Mouse (Mus musculus): ENCODE data around the gene Cdk6. TPM values are rescaled to one million over a fixed set of nuclear protein-coding genes. Genes with fewer than 3 reads are reported as not detected.

The Cdk6 gene
- total and polyA plus RNA-seq, 2 experiments from 2014 or later = 9.4 to 19.8 TPM

- Histone ChIP-seq H3K36me3 (ENCODE audit: insufficient read depth) (no peaks in the 10 kb centered on the region), H3K4me1 (ENCODE audit: insufficient read depth) (no peaks in the 10 kb centered on the region), H3K27me3 (ENCODE audit: insufficient read depth, low read length) (no peaks in the 10 kb centered on the region), H3K9me3 (ENCODE audit: low read length) (no peaks in the 10 kb centered on the region), H3K4me2 (ENCODE audit: low read depth) (no peak overlapping the region), H3K27ac (ENCODE audit: low read depth, low read length) (no peak overlapping the region), H3K9ac (no peak overlapping the region), H3K4me3 (ENCODE audit: low read depth, low read length) (no peak overlapping the region)
- ATAC-seq (no peak), DNase-seq (no peak)
- TF ChIP-seq CTCF (IDR thresholded peaks at IDR 0.05; ENCODE audit: low read depth) = no peak
- WGBS = 96% methylated on average over 13 of the region's 13 CpGs
These were observed 151.7 kb downstream of the Cdk6 start for GRCm38 (mm10) chr5:3492776-3493636.

- no peak for ATAC-seq
- H3K9ac ChIP-seq = no peak overlapping the region
- no peak for TF ChIP-seq CTCF (IDR thresholded peaks at IDR 0.05; ENCODE audit: low read depth)
These were observed 152.7 kb downstream of the Cdk6 start for GRCm38 (mm10) chr5:3493968-3494367.

GRCm38 (mm10) chr5:3494452-3495187 is 153.3 kb downstream of the Cdk6 start:
- Histone ChIP-seq H3K9me3 (ENCODE audit: low read length) (no peaks in the 10 kb centered on the region), H3K27ac (ENCODE audit: low read depth, low read length) (no peak overlapping the region), H3K4me3 (ENCODE audit: low read depth, low read length) (no peak overlapping the region), H3K36me3 (ENCODE audit: insufficient read depth) (no peaks in the 10 kb centered on the region), H3K9ac (no peak overlapping the region), H3K4me1 (ENCODE audit: insufficient read depth) (no peaks in the 10 kb centered on the region), H3K4me2 (ENCODE audit: low read depth) (no peak overlapping the region), H3K27me3 (ENCODE audit: insufficient read depth, low read length) (no peaks in the 10 kb centered on the region)
- ATAC-seq = no peak
- TF ChIP-seq CTCF (IDR thresholded peaks at IDR 0.05; ENCODE audit: low read depth) = no peak
- DNase-seq = no peak
- 89% methylated on average over 8 of the region's 8 CpGs for WGBS

More at GRCm38 (mm10) chr5:3493968-3494367, 152.7 kb downstream of the Cdk6 start:
- no peaks in the 10 kb centered on the region for H3K36me3 ChIP-seq (ENCODE audit: insufficient read depth)
- H3K4me3 ChIP-seq (ENCODE audit: low read depth, low read length) = no peak overlapping the region
- no peak overlapping the region for H3K4me2 ChIP-seq (ENCODE audit: low read depth)
- no peaks in the 10 kb centered on the region for H3K9me3 ChIP-seq (ENCODE audit: low read length)
- no peak for DNase-seq
- H3K4me1 ChIP-seq (ENCODE audit: insufficient read depth) = no peaks in the 10 kb centered on the region
- no peaks in the 10 kb centered on the region for H3K27me3 ChIP-seq (ENCODE audit: insufficient read depth, low read length)
- no peak overlapping the region for H3K27ac ChIP-seq (ENCODE audit: low read depth, low read length)
- 91% methylated on average over 9 of the region's 9 CpGs for WGBS

- Histone ChIP-seq H3K36me3 (ENCODE audit: insufficient read depth) (no peaks in the 10 kb centered on the region), H3K27me3 (ENCODE audit: insufficient read depth, low read length) (no peaks in the 10 kb centered on the region), H3K4me1 (ENCODE audit: insufficient read depth) (no peaks in the 10 kb centered on the region), H3K4me3 (ENCODE audit: low read depth, low read length) (no peak overlapping the region), H3K27ac (ENCODE audit: low read depth, low read length) (no peak overlapping the region), H3K4me2 (ENCODE audit: low read depth) (no peak overlapping the region), H3K9ac (no peak overlapping the region), H3K9me3 (ENCODE audit: low read length) (no peaks in the 10 kb centered on the region)
- no peak for TF ChIP-seq CTCF (IDR thresholded peaks at IDR 0.05; ENCODE audit: low read depth)
- WGBS = 75% methylated on average over 5 of the region's 5 CpGs
- ATAC-seq (peak; percentile 23; the same call in 1 of the 2 replicates), DNase-seq (no peak)
These were observed 156.2 kb downstream of the Cdk6 start for GRCm38 (mm10) chr5:3497505-3497925.

GRCm38 (mm10) chr5:3500298-3500697 is 159.0 kb downstream of the Cdk6 start:
- Histone ChIP-seq H3K4me2 (ENCODE audit: low read depth) (no peak overlapping the region), H3K4me1 (ENCODE audit: insufficient read depth) (no peaks in the 10 kb centered on the region), H3K27me3 (ENCODE audit: insufficient read depth, low read length) (no peaks in the 10 kb centered on the region), H3K9ac (no peak overlapping the region), H3K27ac (ENCODE audit: low read depth, low read length) (no peak overlapping the region), H3K9me3 (ENCODE audit: low read length) (no peaks in the 10 kb centered on the region), H3K36me3 (ENCODE audit: insufficient read depth) (no peaks in the 10 kb centered on the region), H3K4me3 (ENCODE audit: low read depth, low read length) (no peak overlapping the region)
- TF ChIP-seq CTCF (IDR thresholded peaks at IDR 0.05; ENCODE audit: low read depth) = no peak
- 88% methylated on average over 5 of the region's 5 CpGs for WGBS
- no peak for ATAC-seq
- DNase-seq = no peak

- DNase-seq = no peak
- no peak for ATAC-seq
These were observed 159.8 kb downstream of the Cdk6 start for GRCm38 (mm10) chr5:3500957-3501563.

More at GRCm38 (mm10) chr5:3500957-3501563, 159.8 kb downstream of the Cdk6 start:
- WGBS = 79% methylated on average over 8 of the region's 8 CpGs
- no peak for TF ChIP-seq CTCF (IDR thresholded peaks at IDR 0.05; ENCODE audit: low read depth)
- Histone ChIP-seq H3K36me3 (ENCODE audit: insufficient read depth) (no peaks in the 10 kb centered on the region), H3K9ac (no peak overlapping the region), H3K27me3 (ENCODE audit: insufficient read depth, low read length) (no peaks in the 10 kb centered on the region), H3K4me1 (ENCODE audit: insufficient read depth) (no peaks in the 10 kb centered on the region), H3K27ac (ENCODE audit: low read depth, low read length) (no peak overlapping the region), H3K4me2 (ENCODE audit: low read depth) (no peak overlapping the region), H3K9me3 (ENCODE audit: low read length) (no peaks in the 10 kb centered on the region), H3K4me3 (ENCODE audit: low read depth, low read length) (no peak overlapping the region)

All from forebrain, postnatal 0 days (tissue).